Mouse (Mus musculus): ENCODE measurements around the gene Sptbn4. TPM values are rescaled to one million over a fixed set of nuclear protein-coding genes. Genes with fewer than 3 reads are reported as not detected.

The Sptbn4 gene
- total and polyA plus RNA-seq, 2 experiments from 2014 or later: 3.4 to 24.8 TPM

DNA sequence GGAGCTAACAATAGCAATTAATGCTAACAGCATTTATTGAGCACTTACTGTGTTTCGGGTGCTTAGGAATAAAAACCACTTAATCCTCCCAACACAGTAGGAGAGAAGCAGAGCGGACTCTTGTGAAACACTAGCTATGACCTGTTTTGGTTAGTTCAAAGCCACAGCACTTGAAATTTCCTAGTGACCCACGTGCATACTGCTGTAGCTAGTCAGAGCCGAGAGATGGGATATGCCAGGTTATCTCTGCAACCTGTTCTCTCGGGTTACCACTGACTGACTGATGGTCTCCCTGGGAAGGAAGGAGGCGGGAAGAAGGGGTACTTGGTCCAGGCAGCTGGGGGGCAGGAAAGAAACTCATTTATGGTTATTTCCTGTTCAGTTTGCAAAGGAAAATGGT is 13.0 kb upstream of the Sptbn4 start:
- TF ChIP-seq CTCF (IDR thresholded peaks at IDR 0.05; ENCODE audit: low read depth): no peak
- 84% methylated on average over 6 of the region's 6 CpGs for WGBS
- no peak for ATAC-seq
- no peaks in the 10 kb centered on the region for H3K4me1 ChIP-seq (ENCODE audit: insufficient read depth, low read length)
- no peak overlapping the region for H3K4me3 ChIP-seq (ENCODE audit: low read length)
- DNase-seq (ENCODE audit: low spot score): no peak
- H3K27me3 ChIP-seq (ENCODE audit: insufficient read depth, low read length): no peaks in the 10 kb centered on the region
- no peak overlapping the region for H3K27ac ChIP-seq
- H3K9me3 ChIP-seq (ENCODE audit: low read length): no peaks in the 10 kb centered on the region
- no peaks in the 10 kb centered on the region for H3K36me3 ChIP-seq (ENCODE audit: insufficient read depth, low read length)
- H3K4me2 ChIP-seq (ENCODE audit: low read depth, low read length): no peak overlapping the region
- H3K9ac ChIP-seq (replicated peaks; ENCODE audit: low read length): no peak overlapping the region

DNA sequence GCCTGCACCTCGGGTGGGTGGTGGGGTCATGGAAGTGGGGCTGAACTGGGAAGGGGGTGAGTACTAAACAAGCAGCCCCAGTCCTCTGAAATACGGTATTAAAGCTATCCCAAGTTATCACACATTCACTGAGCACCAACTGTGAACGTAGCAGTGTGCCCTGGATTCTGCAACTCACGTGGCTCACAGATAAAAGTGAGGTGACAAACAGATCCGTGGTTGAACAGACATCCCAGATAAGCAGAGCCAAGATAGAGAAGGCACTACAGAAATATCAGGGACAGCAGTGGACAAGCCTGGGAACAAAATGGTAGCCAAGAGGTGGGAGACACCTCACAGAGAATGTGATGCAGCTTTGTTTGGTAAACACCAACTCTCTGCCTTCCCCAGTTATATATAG is 12.2 kb upstream of the Sptbn4 start:
- TF ChIP-seq CTCF (IDR thresholded peaks at IDR 0.05; ENCODE audit: low read depth): no peak
- Histone ChIP-seq H3K4me2 (ENCODE audit: low read depth, low read length) (no peak overlapping the region), H3K4me3 (ENCODE audit: low read length) (no peak overlapping the region), H3K36me3 (ENCODE audit: insufficient read depth, low read length) (no peaks in the 10 kb centered on the region), H3K27ac (no peak overlapping the region), H3K9me3 (ENCODE audit: low read length) (no peaks in the 10 kb centered on the region), H3K4me1 (ENCODE audit: insufficient read depth, low read length) (no peaks in the 10 kb centered on the region), H3K27me3 (ENCODE audit: insufficient read depth, low read length) (no peaks in the 10 kb centered on the region), H3K9ac (replicated peaks; ENCODE audit: low read length) (no peak overlapping the region)
- 91% methylated on average over 5 of the region's 5 CpGs for WGBS
- ATAC-seq: no peak
- no peak for DNase-seq (ENCODE audit: low spot score)

- Histone ChIP-seq H3K9me3 (ENCODE audit: low read length) (no peaks in the 10 kb centered on the region), H3K4me3 (ENCODE audit: low read length) (no peak overlapping the region), H3K36me3 (ENCODE audit: insufficient read depth, low read length) (no peaks in the 10 kb centered on the region), H3K4me1 (ENCODE audit: insufficient read depth, low read length) (no peaks in the 10 kb centered on the region), H3K27me3 (ENCODE audit: insufficient read depth, low read length) (no peaks in the 10 kb centered on the region), H3K27ac (no peak overlapping the region), H3K9ac (replicated peaks; ENCODE audit: low read length) (no peak overlapping the region), H3K4me2 (ENCODE audit: low read depth, low read length) (no peak overlapping the region)
- 88% methylated on average over 4 of the region's 4 CpGs for WGBS
- ATAC-seq (no peak), DNase-seq (ENCODE audit: low spot score) (no peak)
- TF ChIP-seq CTCF (IDR thresholded peaks at IDR 0.05; ENCODE audit: low read depth): no peak
These were observed 11.1 kb upstream of the Sptbn4 start for GRCm38 (mm10) chr7:27458614-27459013.

DNA sequence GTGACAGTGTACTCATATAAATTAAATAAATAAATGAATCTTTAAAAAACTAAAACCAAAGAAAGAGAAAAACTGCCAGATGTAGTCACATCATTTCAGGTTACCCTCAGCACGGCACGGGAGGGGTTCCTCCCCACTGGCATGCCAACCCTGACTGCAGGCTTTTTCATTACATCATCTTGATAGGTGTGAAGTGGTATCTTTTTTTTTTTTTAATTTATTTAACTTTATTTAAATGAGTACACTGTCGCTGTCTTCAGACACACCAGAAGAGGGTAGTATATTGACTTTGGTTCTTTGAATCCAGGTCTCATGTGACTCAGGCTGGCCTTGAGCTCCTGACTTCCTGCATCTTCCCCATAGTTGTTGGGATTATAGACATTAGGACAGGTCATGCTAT is 7.8 kb upstream of the Sptbn4 start:
- H3K27ac ChIP-seq: no peak overlapping the region
- H3K27me3 ChIP-seq (ENCODE audit: insufficient read depth, low read length): no peaks in the 10 kb centered on the region
- no peaks in the 10 kb centered on the region for H3K9me3 ChIP-seq (ENCODE audit: low read length)
- 88% methylated on average over 3 of the region's 3 CpGs for WGBS
- no peak overlapping the region for H3K4me2 ChIP-seq (ENCODE audit: low read depth, low read length)
- ATAC-seq: no peak
- no peak overlapping the region for H3K4me3 ChIP-seq (ENCODE audit: low read length)
- no peaks in the 10 kb centered on the region for H3K4me1 ChIP-seq (ENCODE audit: insufficient read depth, low read length)
- TF ChIP-seq CTCF (IDR thresholded peaks at IDR 0.05; ENCODE audit: low read depth): no peak
- H3K36me3 ChIP-seq (ENCODE audit: insufficient read depth, low read length): no peaks in the 10 kb centered on the region
- no peak for DNase-seq (ENCODE audit: low spot score)
- H3K9ac ChIP-seq (replicated peaks; ENCODE audit: low read length): no peak overlapping the region

DNA sequence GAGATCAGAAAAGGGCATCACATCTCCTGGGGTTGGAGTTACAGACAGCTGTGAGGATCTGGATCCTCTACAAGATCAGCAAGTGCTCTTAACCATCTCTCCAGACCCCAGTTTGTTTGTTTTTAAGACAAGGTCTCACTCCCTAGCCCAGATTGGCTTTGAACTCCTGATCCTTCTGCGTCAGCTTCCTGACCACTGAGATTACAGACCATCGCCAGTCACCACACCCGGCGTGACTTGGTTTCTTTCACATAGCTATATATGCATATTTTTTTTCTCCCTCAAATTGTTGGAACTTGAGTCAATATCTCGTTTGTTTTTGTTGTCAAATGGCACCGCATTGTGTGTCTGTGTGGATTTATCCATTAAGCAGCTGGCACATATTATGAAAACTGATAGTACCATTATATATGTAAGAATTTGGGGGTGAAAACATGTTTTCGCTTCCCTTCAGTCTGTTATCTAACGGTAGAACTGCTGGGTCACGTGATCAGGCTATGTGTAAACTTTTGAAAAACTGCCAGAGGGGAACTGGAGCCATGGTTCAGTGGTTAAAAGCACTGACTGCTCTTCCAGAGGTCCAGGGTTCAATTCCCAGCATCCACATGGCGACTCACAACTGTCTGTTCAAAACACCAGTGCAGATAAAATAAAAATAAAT is 7.1 kb upstream of the Sptbn4 start:
- Histone ChIP-seq H3K9ac (replicated peaks; ENCODE audit: low read length) (no peak overlapping the region), H3K27me3 (ENCODE audit: insufficient read depth, low read length) (no peaks in the 10 kb centered on the region), H3K4me3 (ENCODE audit: low read length) (no peak overlapping the region), H3K27ac (no peak overlapping the region), H3K9me3 (ENCODE audit: low read length) (no peaks in the 10 kb centered on the region), H3K4me1 (ENCODE audit: insufficient read depth, low read length) (no peaks in the 10 kb centered on the region), H3K36me3 (ENCODE audit: insufficient read depth, low read length) (no peaks in the 10 kb centered on the region), H3K4me2 (ENCODE audit: low read depth, low read length) (no peak overlapping the region)
- no peak for TF ChIP-seq CTCF (IDR thresholded peaks at IDR 0.05; ENCODE audit: low read depth)
- DNase-seq (ENCODE audit: low spot score): no peak
- no peak for ATAC-seq
- 81% methylated on average over 10 of the region's 10 CpGs for WGBS

- Histone ChIP-seq H3K9me3 (ENCODE audit: low read length) (no peaks in the 10 kb centered on the region), H3K4me3 (ENCODE audit: low read length) (no peak overlapping the region), H3K27ac (no peak overlapping the region), H3K4me2 (ENCODE audit: low read depth, low read length) (no peak overlapping the region), H3K36me3 (ENCODE audit: insufficient read depth, low read length) (no peaks in the 10 kb centered on the region), H3K27me3 (ENCODE audit: insufficient read depth, low read length) (no peaks in the 10 kb centered on the region), H3K9ac (replicated peaks; ENCODE audit: low read length) (no peak overlapping the region), H3K4me1 (ENCODE audit: insufficient read depth, low read length) (no peaks in the 10 kb centered on the region)
- TF ChIP-seq CTCF (IDR thresholded peaks at IDR 0.05; ENCODE audit: low read depth): no peak
- ATAC-seq: no peak
- 57% methylated on average over 13 of the region's 13 CpGs for WGBS
- no peak for DNase-seq (ENCODE audit: low spot score)
These were observed 4.8 kb upstream of the Sptbn4 start for GRCm38 (mm10) chr7:27452206-27452770.

DNA sequence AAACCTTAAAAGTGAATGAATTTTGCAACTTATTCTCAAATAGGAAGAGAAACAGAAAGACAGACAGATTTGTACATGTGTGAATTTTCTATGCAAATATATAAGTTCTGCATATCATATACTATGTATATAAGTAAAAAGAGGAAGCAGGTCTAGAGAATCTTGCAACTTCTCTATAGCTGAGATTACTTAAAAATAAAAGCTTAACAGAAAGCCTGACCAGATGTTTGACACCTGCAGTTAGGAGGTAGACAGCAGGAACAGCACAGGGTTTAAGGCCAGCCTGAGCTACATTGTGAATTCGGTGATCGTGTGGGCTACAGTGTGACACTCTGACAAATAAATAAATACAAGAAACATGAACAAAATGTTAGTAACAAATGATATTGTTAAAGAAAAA is 3.9 kb upstream of the Sptbn4 start:
- Histone ChIP-seq H3K27me3 (ENCODE audit: insufficient read depth, low read length) (no peaks in the 10 kb centered on the region), H3K4me3 (ENCODE audit: low read length) (no peak overlapping the region), H3K9me3 (ENCODE audit: low read length) (no peaks in the 10 kb centered on the region), H3K4me2 (ENCODE audit: low read depth, low read length) (no peak overlapping the region), H3K36me3 (ENCODE audit: insufficient read depth, low read length) (no peaks in the 10 kb centered on the region), H3K27ac (no peak overlapping the region), H3K4me1 (ENCODE audit: insufficient read depth, low read length) (no peaks in the 10 kb centered on the region), H3K9ac (replicated peaks; ENCODE audit: low read length) (no peak overlapping the region)
- ATAC-seq: no peak
- WGBS: 95% methylated on average over 2 of the region's 2 CpGs
- DNase-seq (ENCODE audit: low spot score): no peak
- no peak for TF ChIP-seq CTCF (IDR thresholded peaks at IDR 0.05; ENCODE audit: low read depth)

Measured in hindbrain, postnatal 0 days (tissue).